Mouse (Mus musculus) mature B cell (primary cell): ENCODE data around the gene Rbm4b.
"Not testable (repeated sequence)": the region's sequence is repeated elsewhere in the genome, so short reads cannot be mapped to it uniquely, and the experiment has no call there.

Experiments used
- in situ Hi-C: fragments of 300-500 bp; cut with MboI; formaldehyde crosslinking; loops from 2 replicates; pipeline ENCODE4 v1.14.3; 2019

Gene Rbm4b

GRCm38 (mm10) chr19:4745057-4745456 lies 11.2 kb upstream of the Rbm4b start:
- in situ Hi-C loops: no loop called here

GRCm38 (mm10) chr19:4745681-4746080 lies 10.6 kb upstream of the Rbm4b start:
- in situ Hi-C loops: no loop called here

- in situ Hi-C loops: no loop called here
These were observed 9.7 kb upstream of the Rbm4b start for GRCm38 (mm10) chr19:4746611-4747010.

GRCm38 (mm10) chr19:4747631-4748312 lies 8.5 kb upstream of the Rbm4b start:
- in situ Hi-C loops: no loop called here

GRCm38 (mm10) chr19:4748493-4748892 lies 7.8 kb upstream of the Rbm4b start:
- in situ Hi-C loops: no loop called here

- in situ Hi-C loops: no loop called here
These were observed 6.3 kb upstream of the Rbm4b start for GRCm38 (mm10) chr19:4749975-4750374.

GRCm38 (mm10) chr19:4755565-4756192 lies 618 bp upstream of the Rbm4b start:
- in situ Hi-C loops: no loop called here

- in situ Hi-C loops: no loop called here
These were observed 624 bp downstream of the Rbm4b start for GRCm38 (mm10) chr19:4756921-4757320.

GRCm38 (mm10) chr19:4760544-4760943 lies 4.2 kb downstream of the Rbm4b start:
- in situ Hi-C loops: not testable (repeated sequence)

- in situ Hi-C loops: no loop called here
These were observed 6.6 kb downstream of the Rbm4b start for GRCm38 (mm10) chr19:4762876-4763275.

- in situ Hi-C loops: no loop called here
These were observed 11.3 kb downstream of the Rbm4b start for GRCm38 (mm10) chr19:4767507-4768148.

- in situ Hi-C loops: no loop called here
These were observed 16.5 kb downstream of the Rbm4b start for GRCm38 (mm10) chr19:4772785-4773184.

GRCm38 (mm10) chr19:4782891-4783290 lies 26.6 kb downstream of the Rbm4b start:
- in situ Hi-C loops: no loop called here

GRCm38 (mm10) chr19:4785206-4785605 lies 28.9 kb downstream of the Rbm4b start:
- in situ Hi-C loops: no loop called here

GRCm38 (mm10) chr19:4786313-4786712 lies 30.0 kb downstream of the Rbm4b start:
- in situ Hi-C loops: no loop called here

GRCm38 (mm10) chr19:4793281-4793830 lies 37.1 kb downstream of the Rbm4b start:
- in situ Hi-C loops: no loop called here

- in situ Hi-C loops: no loop called here
These were observed 37.6 kb downstream of the Rbm4b start, which contains the start of gene Rbm4 for GRCm38 (mm10) chr19:4793831-4794422. Rbm4 (minus strand) TSS chr19:4793901.

- in situ Hi-C loops: no loop called here
These were observed 39.6 kb downstream of the Rbm4b start for GRCm38 (mm10) chr19:4795929-4796328.

GRCm38 (mm10) chr19:4797846-4798245 lies 41.5 kb downstream of the Rbm4b start:
- in situ Hi-C loops: no loop called here

GRCm38 (mm10) chr19:4799083-4799482 lies 42.8 kb downstream of the Rbm4b start:
- in situ Hi-C loops: no loop called here

GRCm38 (mm10) chr19:4802691-4803091 lies 46.4 kb downstream of the Rbm4b start:
- in situ Hi-C loops: no loop called here

- in situ Hi-C loops: no loop called here
These were observed 47.0 kb downstream of the Rbm4b start for GRCm38 (mm10) chr19:4803283-4803682.
